Mouse (Mus musculus): ENCODE results near the gene Zfp108.

Zfp108 gene

DNA sequence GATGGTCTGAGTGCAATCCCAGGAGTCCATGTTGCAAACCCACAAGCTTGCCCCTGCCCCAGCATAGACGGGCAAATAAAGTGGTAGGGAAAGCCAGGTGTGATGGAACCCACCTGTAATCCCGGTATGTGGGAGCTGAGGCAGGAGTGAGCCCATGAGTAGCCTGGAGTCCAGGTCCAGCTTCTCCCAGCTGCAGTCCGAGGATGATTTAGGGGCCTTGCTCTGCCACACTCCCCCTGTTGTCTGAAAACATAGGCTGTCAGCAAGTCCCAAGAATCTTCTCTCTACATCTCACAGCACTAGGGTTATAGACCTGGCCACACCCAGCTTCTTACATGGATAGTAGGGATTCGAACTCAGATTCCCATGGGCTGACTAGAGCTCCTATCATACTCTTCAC, 32.3 kb downstream of the Zfp108 start:
- DNase-seq = no peak

DNA sequence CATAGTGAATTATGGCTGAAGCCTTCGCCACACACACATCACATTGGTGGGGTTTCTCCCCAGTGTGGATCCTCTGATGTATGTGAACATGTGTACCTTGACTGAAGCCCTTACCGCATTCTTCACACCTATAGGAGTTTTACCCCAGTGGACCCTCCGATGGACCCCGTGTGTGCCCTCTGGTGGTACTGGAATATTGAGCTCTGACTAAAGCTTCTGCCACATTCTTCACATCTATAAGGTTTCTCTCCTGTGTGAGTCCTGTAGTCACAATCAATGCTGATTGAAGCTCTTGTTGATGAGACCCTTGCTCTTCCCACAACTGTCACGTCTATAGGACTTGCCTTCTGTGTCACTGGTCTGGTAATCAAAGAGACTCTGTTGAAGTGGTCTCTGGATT, 33.1 kb downstream of the Zfp108 start:
- peak; percentile 38 for DNase-seq

DNA sequence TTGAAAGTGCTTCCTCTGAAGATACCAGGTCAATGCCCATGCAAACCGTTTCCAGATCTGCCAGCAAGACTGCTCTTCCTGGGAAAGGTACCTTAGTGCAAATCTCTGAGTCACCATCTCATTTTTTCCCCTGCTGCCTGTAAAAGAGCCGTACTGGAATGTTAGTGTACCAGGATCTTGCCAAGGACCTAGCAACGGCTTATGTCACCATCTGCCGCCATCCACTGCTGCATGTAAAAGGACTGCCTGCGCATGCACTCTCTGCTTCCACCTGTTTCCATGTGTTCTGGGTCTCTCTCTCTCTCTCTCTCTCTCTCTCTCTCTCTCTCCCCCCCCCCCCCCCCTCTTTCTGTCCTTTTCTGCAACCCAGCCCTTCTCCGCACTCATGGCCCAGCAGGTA, 33.9 kb downstream of the Zfp108 start:
- DNase-seq = no peak

DNA sequence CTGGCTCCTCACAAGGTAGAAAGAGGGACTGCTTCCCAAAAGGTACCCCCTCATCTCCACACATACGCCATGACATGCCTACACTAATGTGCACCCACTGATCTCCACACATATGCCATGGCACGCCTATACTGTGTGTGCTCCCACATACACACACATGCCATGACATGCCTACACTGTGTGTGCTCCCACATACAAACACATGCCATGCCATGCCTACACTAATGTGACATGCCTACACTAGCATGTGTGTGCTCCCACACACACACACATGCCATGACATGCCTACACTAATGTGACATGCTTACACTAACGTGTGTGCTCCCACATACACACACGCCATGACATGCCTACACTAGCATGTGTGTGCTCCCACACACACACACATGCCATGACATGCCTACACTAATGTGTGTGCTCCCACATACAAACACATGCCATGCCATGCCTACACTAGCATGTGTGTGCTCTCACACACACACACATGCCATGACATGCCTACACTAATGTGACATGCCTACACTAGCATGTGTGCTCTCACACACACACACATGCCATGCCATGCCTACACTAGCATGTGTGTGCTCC, 35.6 kb downstream of the Zfp108 start:
- DNase-seq = no peak

DNA sequence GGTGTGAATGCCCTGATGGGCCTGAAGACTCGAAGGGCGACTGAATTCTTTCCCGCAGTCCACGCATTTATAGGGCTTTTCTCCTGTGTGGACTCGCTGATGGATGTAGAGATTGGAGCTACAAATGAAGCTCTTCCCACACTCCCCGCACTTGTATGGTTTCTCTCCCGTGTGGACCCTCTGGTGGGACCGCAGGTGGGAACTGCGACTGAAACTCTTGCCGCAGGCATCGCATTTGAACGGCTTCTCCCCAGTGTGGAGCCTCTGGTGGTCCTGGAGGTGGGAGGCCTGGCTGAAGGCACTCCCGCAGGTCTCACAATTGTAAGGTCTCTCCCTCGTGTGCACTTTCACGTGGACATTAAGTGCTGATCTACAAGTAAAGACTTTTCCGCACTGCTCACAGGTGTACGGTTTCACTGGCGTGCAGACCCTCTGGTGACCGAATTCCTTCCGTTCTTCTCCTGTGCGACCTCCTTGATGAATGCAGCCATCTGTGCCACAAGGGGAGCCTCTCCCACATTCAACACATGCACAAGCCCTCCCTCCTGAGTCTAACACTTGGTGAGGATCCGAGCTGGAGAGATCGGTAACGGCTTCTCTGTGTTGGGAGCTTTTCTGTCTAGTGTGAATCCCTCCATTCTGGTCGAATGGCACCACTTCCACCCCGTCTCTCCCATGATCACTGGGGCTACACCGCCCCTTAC, 36.9 kb downstream of the Zfp108 start:
- no peak for DNase-seq

DNA sequence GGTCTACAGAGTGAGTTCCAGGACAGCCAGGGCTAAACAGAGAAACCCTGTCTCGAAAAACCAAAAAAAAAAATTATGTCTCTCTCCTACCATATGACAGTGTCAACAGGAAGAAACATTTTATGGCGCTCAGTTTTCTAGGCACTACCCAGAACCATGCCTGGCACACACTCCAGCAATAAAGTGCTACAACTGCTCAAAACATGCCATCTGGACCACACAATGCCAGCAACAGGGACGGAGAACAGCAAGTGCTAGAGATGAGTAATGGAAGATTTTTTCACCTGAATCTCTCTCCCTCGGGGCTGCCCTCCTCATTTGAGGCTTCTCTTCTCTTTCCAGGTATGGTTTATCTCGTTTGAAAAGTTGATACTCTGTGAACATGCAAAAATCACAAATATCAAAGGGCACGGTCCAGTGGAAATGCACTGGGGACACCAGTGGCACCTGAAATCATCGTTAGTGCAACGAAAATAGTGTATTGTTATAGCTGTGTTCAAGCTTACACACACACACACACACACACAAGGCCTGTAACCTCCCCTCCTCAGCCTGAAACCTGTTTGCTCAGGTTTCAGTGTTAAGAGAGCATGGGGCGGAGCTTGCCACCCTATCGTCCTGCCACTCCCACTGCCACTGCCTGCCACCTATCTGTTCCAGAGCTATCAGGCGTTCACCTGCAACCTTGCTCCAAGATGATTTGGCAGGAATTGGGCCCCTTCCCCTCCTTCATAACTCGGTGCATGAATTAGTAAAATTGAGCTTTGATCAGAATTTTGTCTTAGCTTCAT, 38.7 kb downstream of the Zfp108 start:
- no peak for DNase-seq

DNA sequence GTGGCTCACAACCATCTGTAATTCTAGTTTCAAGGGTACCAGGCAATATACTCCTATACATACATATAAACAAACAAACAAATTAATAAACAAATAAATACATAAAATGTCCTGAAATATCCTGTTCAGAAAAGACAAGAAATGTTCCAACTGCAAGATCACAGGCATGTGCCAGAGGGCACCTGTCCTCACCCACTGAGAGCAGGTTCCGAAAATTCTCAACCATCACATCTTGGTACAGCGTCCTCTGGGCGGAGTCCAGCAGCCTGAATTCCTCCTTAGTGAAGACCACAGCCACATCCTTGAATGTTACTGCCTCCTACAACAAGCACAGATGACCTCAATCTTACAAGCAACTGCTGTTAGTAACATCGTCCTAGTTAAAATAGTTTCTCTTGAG, 40.2 kb downstream of the Zfp108 start:
- no peak for DNase-seq

DNA sequence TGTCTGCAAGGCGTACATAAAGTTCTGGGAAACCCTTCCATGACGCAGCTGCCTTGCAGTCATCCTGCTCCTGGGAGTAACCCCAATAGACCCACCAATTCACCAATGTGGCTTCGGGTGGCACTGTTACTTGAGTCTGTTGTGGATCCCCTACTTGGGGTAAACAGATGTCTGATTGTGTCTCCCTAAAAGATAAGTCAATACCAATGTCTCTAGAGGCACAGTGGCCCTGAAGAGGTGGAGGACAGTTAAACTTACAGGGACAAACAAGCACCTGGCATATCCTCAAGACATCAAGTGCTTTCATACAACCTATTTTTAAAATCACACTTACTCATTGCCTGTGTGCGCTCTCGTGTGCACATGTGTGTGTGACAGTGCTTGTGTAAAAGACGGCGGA, 40.8 kb downstream of the Zfp108 start:
- no peak for DNase-seq

DNA sequence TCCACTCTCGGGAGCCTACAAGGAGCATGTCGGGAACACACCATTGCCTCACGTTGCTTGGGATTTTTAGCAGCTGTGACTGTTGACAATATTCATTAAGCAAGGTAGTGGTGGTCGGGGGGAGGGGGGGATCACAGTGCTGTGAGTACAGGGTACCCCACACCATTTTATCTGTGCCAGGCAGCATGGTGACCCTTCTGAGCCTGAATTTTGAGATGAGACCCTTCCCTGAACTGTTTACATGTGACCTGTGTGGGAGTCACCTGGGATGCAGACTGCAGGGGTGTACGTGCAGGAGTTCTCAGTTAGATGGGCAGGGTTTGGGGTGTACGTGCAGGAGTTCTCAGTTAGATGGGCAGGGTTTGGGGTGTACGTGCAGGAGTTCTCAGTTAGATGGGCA, 41.8 kb downstream of the Zfp108 start:
- DNase-seq = no peak

DNA sequence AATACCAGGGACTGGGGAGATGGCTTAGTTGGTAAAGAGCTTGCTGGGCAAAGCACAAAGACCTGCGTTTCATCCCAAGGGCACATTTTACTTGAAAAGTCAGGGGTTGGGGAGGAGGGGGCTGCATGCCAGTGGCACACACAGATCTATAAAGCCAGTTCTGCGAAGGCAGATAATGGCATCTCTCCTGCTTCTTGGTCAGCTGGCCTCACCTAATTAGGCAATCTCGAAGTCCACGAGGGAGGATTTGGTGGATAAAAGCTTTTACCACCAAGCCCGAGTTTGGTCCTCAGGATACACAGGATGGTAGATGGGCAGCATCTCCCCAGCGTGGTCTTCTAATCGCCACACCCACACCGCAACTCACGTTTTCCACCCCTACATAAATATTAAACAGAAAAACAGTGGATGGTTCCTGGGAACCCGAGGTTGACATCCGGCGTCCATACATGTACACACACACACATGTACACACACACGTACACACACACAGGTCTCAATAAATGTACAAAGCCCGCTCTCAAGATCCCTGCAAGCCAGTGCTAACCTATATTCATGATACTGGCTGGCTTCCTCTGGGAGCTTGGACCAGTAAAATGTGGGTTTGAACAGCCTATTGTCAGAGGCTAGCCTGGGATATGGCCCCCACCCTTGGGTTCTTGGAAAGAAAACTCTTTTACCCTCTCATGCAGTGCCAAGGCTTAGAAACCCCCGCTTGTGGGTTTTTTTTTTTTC, 42.9 kb downstream of the Zfp108 start:
- DNase-seq = no peak

DNA sequence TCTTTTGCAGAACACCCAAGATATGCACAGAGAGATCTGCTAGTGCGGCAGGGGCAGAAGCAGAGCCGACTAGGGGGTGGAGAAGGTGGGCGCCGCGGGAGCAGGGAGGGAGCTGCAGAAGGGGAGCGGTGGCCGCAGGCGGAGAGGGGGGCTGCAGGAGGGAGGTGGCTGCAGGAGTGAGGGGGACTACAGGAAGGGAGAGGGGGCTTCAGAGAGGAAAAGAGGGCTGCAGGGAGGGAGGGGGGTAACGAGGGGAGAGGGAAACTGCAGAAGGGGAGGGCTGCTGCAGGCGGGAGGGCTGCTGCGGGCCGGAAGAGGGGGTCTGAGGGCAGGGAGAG, 44.0 kb downstream of the Zfp108 start:
- peak; percentile 62 for DNase-seq

DNA sequence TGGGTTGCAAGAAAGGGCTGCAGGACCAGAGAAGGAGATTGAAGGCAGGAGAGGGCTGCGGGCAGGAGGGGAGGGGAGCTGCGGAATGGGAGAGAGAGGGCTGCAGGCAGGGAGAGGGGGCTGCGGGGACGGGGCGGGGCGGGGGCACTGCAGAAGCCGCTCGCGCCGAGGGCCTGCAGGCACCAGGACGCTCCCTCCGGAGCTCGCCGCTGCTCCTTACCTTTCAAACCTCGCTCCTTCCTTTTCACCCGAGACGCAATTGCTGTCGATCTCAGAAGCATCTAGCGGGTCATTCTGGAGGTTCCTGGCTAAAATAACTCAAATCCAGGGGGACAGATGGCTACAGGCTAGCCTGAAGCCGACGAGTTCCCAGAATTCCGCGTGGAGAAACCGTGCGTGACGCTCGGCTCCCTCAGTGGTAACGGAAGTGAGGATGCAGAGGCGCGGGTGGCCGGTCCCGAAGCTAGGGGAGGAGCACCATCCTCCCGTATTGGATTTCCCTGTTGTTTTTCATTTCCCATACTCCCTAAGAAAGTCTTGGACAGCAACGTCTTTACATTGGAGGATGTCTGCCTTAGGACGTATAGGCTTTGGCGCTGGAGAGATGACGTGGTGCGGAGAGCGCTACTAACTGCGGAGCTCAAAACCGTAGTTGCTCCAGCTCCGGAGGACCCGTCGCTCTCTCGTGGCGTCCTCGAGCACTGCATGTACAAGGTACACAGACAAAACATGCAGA, 44.5 kb downstream of the Zfp108 start:
- DNase-seq = peak; percentile 84

DNA sequence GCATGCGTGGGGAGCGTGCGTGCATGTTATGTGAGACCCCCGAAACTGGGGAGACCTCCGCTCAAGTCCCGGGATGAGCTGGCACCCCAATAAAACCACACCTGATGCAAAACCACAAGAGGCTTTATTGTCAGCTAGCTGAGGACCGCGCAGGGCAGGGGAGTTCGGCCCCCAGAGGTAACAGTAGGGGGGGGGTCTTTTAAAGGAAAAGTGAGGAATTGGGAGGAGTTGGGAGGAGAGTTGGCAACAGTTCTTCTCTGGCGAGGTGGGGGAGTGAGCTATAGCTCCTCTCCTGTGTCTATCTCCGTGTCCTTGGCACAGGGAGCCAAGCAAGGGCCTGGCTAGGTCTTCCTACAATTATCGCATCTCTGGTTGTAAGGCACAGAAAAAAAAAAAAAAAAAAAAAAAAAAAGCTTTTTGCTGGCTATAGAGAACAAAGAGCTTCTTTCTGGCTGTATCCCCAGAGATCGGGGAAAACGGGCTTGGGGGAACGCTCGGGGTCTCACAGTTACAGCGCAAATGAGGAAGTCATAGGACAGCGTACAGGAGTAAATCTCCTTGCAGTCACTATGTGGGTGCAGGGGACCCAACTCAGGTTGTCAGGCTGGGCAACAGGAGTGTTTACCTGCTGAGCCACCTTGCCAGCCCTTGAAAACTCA, 45.4 kb downstream of the Zfp108 start:
- DNase-seq = peak; percentile 23

DNA sequence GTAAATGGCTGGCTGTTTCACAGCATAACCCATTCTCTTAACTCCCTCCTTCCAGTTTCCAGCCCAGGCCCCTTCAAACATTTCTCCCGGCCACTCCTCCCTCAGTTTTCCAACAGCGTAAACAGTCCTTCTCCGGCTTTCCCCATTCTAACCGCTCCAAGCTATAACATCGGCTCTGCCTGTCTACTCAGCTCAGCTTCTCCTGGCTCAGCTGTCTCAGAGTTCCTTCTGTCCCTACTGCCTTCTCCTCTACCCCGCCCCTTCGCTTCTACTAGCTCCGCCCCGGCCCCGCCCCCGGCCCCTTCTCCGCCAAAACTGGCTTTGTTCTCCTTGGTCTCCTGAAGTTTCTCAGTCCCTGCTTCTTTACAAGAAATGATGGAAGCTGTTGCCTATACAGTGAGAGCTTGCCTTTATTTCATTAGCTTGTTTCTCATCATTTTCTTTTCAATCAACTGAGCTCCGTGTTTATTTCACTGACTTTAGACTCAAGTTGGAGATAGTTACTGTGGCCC, 46.2 kb downstream of the Zfp108 start, which contains the start of gene Zfp61:
TSS of gene Zfp61 (minus strand) at position 462 of the 512 bp plus-strand sequence.
- DNase-seq = peak; percentile 54
